Mouse (Mus musculus) heart, embryonic 14.5 days (tissue): ENCODE results near the gene Spaca7. TPM values are rescaled to one million over a fixed set of nuclear protein-coding genes. Genes with fewer than 3 reads are reported as not detected.
"Not testable (repeated sequence)": the region's sequence is repeated elsewhere in the genome, so short reads cannot be mapped to it uniquely, and the experiment has no call there.

Source experiments
- ATAC-seq: fragments of 200-750 bp; cut with Nextera tagmentation; 2 replicates; pipeline ENCODE4 v1.8.0; 2017; ENCODE audit warnings: low read depth, moderate TSS enrichment; ENCODE audit not compliant: insufficient number of reproducible peaks, insufficient read depth, low FRiP score
- H3K27ac ChIP-seq, 2 experiments: fragments of 200-500 bp in 1 of 2; fragments of 300-500 bp in 1 of 2; sonication (generic) in 1 of 2; replicated peaks in 1 of 2; 2 replicates each; pipeline ENCODE4 v1.5.1; 2012 to 2014; ENCODE audit warnings: low read depth in 2 of 2, low read length in 2 of 2, control low read depth in 1 of 2, mild to moderate bottlenecking in 1 of 2, mixed read lengths in 1 of 2; ENCODE audit not compliant: control insufficient read depth in 1 of 2, insufficient read depth in 1 of 2
- H3K27me3 ChIP-seq: fragments of 300-500 bp; sonication (generic); 2 replicates; pipeline ENCODE4 v1.6.1; 2014; ENCODE audit warnings: mild to moderate bottlenecking, low read length, control low read depth; ENCODE audit not compliant: control insufficient read depth, insufficient read depth
- H3K36me3 ChIP-seq: fragments of 300-500 bp; sonication (generic); 2 replicates; pipeline ENCODE4 v1.6.1; 2014; ENCODE audit warnings: mild to moderate bottlenecking, control low read depth, low read length, mixed read lengths; ENCODE audit not compliant: control insufficient read depth, insufficient read depth
- H3K4me1 ChIP-seq, 2 experiments: fragments of 200-500 bp in 1 of 2; fragments of 300-500 bp in 1 of 2; sonication (generic) in 1 of 2; 2 replicates each; pipeline ENCODE4 v1.6.1; 2012 to 2014; ENCODE audit warnings: low read length in 2 of 2, control low read depth in 1 of 2, mixed read lengths in 1 of 2; ENCODE audit not compliant: control insufficient read depth in 2 of 2, insufficient read depth in 2 of 2
- H3K4me2 ChIP-seq: fragments of 300-500 bp; sonication (generic); 2 replicates; pipeline ENCODE4 v1.6.1; 2014; ENCODE audit warnings: mild to moderate bottlenecking, low read length
- H3K4me3 ChIP-seq, 2 experiments: fragments of 200-500 bp in 1 of 2; fragments of 300-500 bp in 1 of 2; sonication (generic) in 1 of 2; 2 replicates each; pipeline ENCODE4 v1.5.1; 2012 to 2014; ENCODE audit warnings: low read length in 2 of 2, mild to moderate bottlenecking in 2 of 2, control low read depth in 1 of 2, low read depth in 1 of 2, moderate library complexity in 1 of 2; ENCODE audit not compliant: control insufficient read depth in 1 of 2, insufficient read depth in 1 of 2
- H3K9ac ChIP-seq: fragments of 300-500 bp; sonication (generic); 2 replicates; pipeline ENCODE4 v1.6.1; 2014; ENCODE audit warnings: mild to moderate bottlenecking, low read length
- H3K9me3 ChIP-seq: fragments of 300-500 bp; sonication (generic); 2 replicates; pipeline ENCODE4 v1.6.1; 2016; ENCODE audit warnings: low read length, control low read depth; ENCODE audit not compliant: control insufficient read depth
- WGBS: fragments of 180-500 bp; shearing (Covaris S2); extraction: QIAGEN DNeasy Blood & Tissue Kit; methylation state at CpG from one replicate; pipeline ENCODE4 v1.1.7; 2014; 5-methylcytosine and 5-hydroxymethylcytosine counted together
- polyA plus RNA-seq: library from polyadenylated mRNA; unstranded; fragments of >200 nt; fragmentation: Nextera tagmentation; extraction: Ambion mirVana; gene quantifications from 2 replicates; pipeline ENCODE4 v1.2.1, GENCODE M21; 2014

Spaca7 gene
- polyA plus RNA-seq, 1 experiment from 2014 or later, result not detected

DNA sequence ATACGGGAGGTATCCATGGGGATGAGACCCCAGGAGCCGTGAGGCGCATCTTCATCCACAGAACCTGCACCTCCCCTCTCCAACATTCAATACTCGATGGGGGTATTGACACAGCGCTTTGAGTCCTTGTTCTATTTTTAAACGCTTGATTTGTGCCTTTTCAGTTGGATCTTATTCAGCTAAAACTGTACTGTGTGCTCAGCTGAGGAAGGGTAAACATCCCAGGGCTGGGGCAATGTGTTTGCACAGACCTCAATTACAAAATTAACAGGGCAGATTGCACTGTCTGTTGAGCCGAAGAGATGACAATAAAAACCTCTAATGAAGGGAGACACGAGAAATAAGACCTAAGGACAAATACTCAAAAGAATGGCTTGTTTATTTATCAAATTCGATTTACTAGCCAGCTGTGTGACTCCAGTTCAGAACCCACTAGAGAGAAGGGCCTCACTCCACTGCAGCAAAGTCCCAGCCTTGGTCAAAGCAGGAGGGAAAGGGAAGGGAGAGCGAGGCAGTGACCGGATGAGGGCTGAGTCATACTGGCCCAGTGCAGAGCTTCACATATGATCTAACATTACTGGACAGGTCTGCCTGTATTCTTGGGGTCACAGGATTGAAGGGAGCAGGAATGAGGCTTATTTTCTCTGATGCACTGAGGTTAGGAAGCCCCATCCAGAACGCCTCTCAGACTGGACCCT lies 37.1 kb downstream of the Spaca7 start:
- Histone ChIP-seq H3K4me1 (no peaks in the 10 kb centered on the region), H3K9ac (no peak overlapping the region), H3K27ac (no peak overlapping the region), H3K27me3 (no peaks in the 10 kb centered on the region), H3K4me3 (no peak overlapping the region), H3K36me3 (peaks cover 11% of the 10 kb centered on the region), H3K9me3 (no peaks in the 10 kb centered on the region), H3K4me2 (no peak overlapping the region)
- 68% methylated on average over 12 of the region's 12 CpGs for WGBS
- ATAC-seq, result no peak

- 80% methylated on average over 7 of the region's 7 CpGs for WGBS
- no peak overlapping the region for H3K9ac ChIP-seq
- ATAC-seq, result no peak
- H3K27ac ChIP-seq, result no peak overlapping the region
- H3K4me1 ChIP-seq, result no peaks in the 10 kb centered on the region; a peak in 1 of 4 replicates
- H3K9me3 ChIP-seq, result no peaks in the 10 kb centered on the region
- no peak overlapping the region for H3K4me3 ChIP-seq
- H3K36me3 ChIP-seq, result peaks cover 35% of the 10 kb centered on the region
- H3K27me3 ChIP-seq, result no peaks in the 10 kb centered on the region
- H3K4me2 ChIP-seq, result no peak overlapping the region
Observed at GRCm38 (mm10) chr8:12613201-12613600, 40.4 kb downstream of the Spaca7 start.

GRCm38 (mm10) chr8:12617369-12617768 lies 44.5 kb downstream of the Spaca7 start:
- H3K36me3 ChIP-seq, result peaks cover 66% of the 10 kb centered on the region
- not testable (repeated sequence) for H3K27me3 ChIP-seq, H3K27ac ChIP-seq, H3K4me3 ChIP-seq, H3K4me2 ChIP-seq, ATAC-seq, H3K4me1 ChIP-seq, H3K9ac ChIP-seq, H3K9me3 ChIP-seq
- 69% methylated on average over 3 of the region's 3 CpGs for WGBS

DNA sequence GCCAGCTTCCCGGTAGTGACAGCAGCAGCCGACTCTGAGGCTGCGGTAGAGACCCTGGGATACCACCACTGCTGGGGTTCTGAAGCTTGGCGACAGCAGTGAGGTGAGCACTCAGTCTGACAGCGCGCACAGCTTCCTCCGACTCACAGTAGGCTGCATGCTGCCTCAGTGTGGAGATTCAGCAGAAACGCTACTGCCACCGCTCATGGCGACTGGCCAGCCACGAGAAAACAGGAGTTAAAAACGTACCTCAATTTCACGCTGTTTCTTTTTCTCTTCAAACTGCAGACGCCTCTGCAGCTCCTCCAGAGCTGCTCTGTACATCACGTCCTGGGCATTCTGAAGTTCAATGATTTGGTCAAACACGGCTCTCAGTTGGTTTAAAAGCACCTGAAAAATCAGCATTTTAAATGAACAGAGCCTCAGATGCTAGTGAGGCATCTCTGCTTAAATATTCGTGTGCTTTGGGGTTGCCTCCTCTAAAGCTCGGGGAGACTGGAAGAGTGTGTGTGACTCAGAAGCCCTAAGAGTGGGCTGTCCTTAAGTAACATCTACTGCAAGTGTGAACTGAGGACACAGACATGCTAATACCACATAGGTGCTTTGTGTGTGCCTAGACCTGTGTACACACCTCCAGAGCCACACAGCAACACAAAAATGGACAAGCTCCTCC lies 48.9 kb downstream of the Spaca7 start:
- ATAC-seq, result no peak
- WGBS, result 92% methylated on average over 18 of the region's 18 CpGs
- peaks cover 69% of the 10 kb centered on the region for H3K36me3 ChIP-seq

GRCm38 (mm10) chr8:12625890-12626289 lies 53.1 kb downstream of the Spaca7 start:
- Histone ChIP-seq H3K4me1 (no peaks in the 10 kb centered on the region), H3K4me2 (no peak overlapping the region), H3K4me3 (no peak overlapping the region), H3K27me3 (no peaks in the 10 kb centered on the region), H3K36me3 (peaks cover 67% of the 10 kb centered on the region), H3K9me3 (no peaks in the 10 kb centered on the region), H3K27ac (no peak overlapping the region), H3K9ac (no peak overlapping the region)
- ATAC-seq, result no peak
- WGBS, result 80% methylated on average over 5 of the region's 5 CpGs

More for the DNA sequence above, 48.9 kb downstream of the Spaca7 start:
- H3K4me3 ChIP-seq, result no peak overlapping the region
- no peaks in the 10 kb centered on the region for H3K27me3 ChIP-seq
- no peak overlapping the region for H3K4me2 ChIP-seq
- H3K9ac ChIP-seq, result no peak overlapping the region
- no peaks in the 10 kb centered on the region for H3K4me1 ChIP-seq
- H3K9me3 ChIP-seq, result no peaks in the 10 kb centered on the region
- no peak overlapping the region for H3K27ac ChIP-seq

DNA sequence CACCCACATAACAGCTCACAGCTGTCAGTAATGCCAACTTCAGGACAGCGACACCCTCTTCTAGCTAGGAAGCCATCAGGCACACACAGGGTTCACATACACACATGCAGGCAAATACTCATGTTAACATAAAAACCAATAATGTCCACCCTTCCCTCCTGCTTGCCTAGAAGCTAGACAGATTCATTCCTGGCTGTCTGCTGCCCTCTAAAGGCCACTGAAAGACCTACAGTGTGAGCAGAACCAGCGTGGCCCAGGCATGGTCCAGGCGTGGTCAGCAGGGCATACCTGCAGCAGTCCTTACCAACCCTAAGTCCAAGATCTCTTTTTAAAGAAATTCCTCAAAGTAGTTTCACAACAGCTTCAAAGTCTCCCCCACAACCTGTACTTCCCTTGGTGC lies 56.2 kb downstream of the Spaca7 start:
- H3K4me2 ChIP-seq, result no peak overlapping the region
- H3K9me3 ChIP-seq, result no peaks in the 10 kb centered on the region
- no peak overlapping the region for H3K27ac ChIP-seq
- no peak for ATAC-seq
- H3K9ac ChIP-seq, result no peak overlapping the region
- H3K36me3 ChIP-seq, result peaks cover 68% of the 10 kb centered on the region
- no peak overlapping the region for H3K4me3 ChIP-seq
- WGBS, result 40% methylated on average over 3 of the region's 3 CpGs
- no peaks in the 10 kb centered on the region for H3K4me1 ChIP-seq
- H3K27me3 ChIP-seq, result no peaks in the 10 kb centered on the region

DNA sequence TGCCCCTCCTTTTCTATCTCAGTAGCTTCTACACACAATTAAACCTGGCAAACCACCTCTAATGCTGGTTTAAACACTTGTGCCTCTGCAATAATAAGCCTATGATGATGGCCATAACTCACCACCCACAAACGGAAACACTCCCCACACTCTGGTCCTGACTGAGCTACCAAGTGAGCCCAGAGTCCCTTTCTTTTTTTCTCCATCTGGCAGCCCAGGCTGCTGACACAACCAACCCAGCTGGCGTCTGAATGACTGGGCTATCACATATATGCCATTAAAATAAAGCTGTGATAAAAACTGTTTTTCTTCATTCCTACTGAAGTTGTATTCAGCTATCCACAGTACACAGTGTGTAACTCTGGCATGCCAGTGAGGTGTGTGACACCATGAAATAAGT lies 62.5 kb downstream of the Spaca7 start:
- 79% methylated on average over 2 of the region's 2 CpGs for WGBS
- H3K4me3 ChIP-seq, result no peak overlapping the region
- no peak overlapping the region for H3K9ac ChIP-seq
- no peaks in the 10 kb centered on the region for H3K27me3 ChIP-seq
- no peak overlapping the region for H3K4me2 ChIP-seq
- no peaks in the 10 kb centered on the region for H3K9me3 ChIP-seq
- peaks cover 91% of the 10 kb centered on the region for H3K36me3 ChIP-seq
- no peak for ATAC-seq
- no peak overlapping the region for H3K27ac ChIP-seq
- H3K4me1 ChIP-seq, result no peaks in the 10 kb centered on the region
